Mouse (Mus musculus): ENCODE results near the gene Nup153. TPM values are rescaled to one million over a fixed set of nuclear protein-coding genes. Genes with fewer than 3 reads are reported as not detected.
A peak's percentile ranks its signal among the peaks of the same experiment; 100 is the strongest.

Gene Nup153
- total and polyA plus RNA-seq, 3 experiments: 29.5 to 89.2 (median 49.9) TPM

- DNase-seq: no peak
Measured at GRCm38 (mm10) chr13:46669620-46670271, 58.0 kb downstream of the Nup153 start.

GRCm38 (mm10) chr13:46669048-46669619, 58.6 kb downstream of the Nup153 start, which contains the start of gene Fam8a1:
TSS of gene Fam8a1 (plus strand) at chr13:46669522.
- peak; percentile 94 for DNase-seq

DNA sequence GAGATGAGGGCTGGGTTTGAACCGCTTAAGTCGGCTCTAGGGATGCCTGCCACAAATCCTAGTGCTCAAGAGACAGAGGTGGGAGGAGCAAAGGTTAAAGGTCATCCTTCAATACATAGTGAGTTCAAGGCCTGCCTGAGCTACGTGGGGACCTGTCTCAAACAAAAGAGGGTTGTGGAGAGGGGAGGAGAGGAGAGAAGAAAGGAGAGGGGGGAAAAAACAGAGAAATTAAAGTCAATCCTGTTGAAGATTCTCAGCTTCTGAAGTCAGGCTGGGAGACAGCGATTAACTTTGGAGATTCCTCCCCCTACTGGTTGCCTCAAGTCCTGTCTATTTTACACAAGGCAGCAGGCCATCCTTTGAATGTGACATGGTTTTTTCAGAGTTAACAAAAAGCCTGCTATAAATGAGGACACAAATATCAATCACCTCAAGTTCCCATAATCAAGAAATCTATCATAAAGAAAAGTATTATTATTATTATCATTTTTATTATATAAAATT, 64.2 kb downstream of the Nup153 start:
- peak; percentile 4 for DNase-seq

- no peak for DNase-seq
Measured at GRCm38 (mm10) chr13:46659211-46659610, 68.5 kb downstream of the Nup153 start.

DNA sequence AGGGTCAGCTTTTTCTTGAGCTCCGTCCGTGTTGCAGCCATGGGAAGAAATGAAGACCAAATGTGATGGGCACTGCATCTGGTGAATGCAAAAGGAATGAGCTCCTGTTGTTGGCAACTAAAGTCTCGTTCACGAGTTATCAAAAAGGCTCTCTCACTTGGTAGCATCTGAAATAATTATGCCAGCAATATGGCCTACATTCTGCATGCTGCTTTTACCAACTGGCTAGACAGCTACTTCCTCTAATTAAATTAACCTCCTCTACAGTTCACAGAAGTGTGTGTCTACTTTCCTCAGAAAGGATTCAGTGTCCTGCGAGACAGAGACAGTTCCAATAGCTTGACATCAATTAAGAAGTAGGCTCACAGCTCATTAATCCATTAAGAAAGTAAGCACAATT, 73.2 kb downstream of the Nup153 start:
- DNase-seq: no peak

DNA sequence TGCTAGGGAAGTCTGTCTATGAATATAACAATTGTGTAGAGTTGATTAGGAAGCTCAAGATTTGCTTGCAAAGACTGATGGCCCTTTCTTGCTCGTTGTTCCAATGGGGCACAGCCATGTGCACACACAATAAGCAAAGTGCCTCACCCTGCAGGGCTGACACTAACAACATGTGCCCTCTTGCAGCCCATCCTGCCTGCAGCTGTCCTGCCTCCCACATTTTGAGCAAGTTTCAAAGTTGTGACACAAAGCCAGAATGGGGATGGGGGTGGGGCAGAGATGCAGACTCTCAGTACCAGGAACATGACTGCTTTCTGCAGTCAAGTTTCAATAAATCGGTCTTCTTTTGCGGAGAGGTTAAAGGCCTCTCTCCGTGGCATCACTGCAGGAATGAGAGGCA, 74.1 kb downstream of the Nup153 start:
- DNase-seq: no peak

DNA sequence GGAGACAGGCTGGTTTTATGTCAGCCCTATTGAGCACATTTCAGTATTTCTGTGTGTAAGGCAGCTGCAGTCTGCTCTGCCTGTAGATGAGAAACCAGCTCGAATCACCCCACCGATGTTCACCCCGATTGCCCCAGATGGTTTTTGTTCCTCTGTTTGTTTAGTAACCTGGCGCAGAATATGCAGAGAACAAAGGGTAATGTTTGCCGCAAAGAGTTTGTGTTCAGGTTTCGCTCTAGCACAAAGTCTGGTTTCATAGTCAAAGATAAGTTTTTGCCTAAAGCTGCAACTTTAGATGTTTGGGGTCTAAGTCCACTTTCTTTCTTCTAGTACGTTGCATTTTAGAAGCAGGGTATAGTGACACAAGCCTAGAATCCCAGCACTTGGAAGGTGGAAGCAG, 75.1 kb downstream of the Nup153 start:
- no peak for DNase-seq

GRCm38 (mm10) chr13:46651853-46652252, 75.9 kb downstream of the Nup153 start:
- no peak for DNase-seq

- DNase-seq: no peak
Measured at GRCm38 (mm10) chr13:46645476-46645875, 82.3 kb downstream of the Nup153 start.

DNA sequence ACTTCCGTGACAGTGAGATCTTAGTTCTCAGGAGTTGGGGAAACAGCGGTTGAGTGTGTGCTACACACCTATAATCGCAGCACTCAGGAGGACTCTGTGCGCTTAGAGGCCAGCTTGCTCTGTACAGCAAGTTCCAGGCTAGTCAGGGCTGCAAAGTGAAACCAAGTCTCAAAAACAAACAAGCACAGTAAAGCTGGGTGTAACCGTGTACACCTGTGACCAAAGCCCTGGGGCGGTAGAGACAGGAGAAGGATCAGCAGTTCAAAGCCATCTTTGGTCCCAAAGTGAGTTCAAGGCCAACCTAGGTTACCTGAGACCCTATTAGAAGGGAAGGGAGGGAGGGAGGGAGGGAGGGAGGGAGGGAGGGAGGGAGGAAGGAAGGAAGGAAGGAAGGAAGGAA, 83.6 kb downstream of the Nup153 start:
- no peak for DNase-seq

GRCm38 (mm10) chr13:46642318-46642717, 85.4 kb downstream of the Nup153 start:
- no peak for DNase-seq

- DNase-seq: no peak
Measured at GRCm38 (mm10) chr13:46640608-46641468, 86.9 kb downstream of the Nup153 start.

GRCm38 (mm10) chr13:46634133-46634488, 93.6 kb downstream of the Nup153 start:
- no peak for DNase-seq

- DNase-seq: no peak
Measured at GRCm38 (mm10) chr13:46633320-46634132, 94.2 kb downstream of the Nup153 start.

DNA sequence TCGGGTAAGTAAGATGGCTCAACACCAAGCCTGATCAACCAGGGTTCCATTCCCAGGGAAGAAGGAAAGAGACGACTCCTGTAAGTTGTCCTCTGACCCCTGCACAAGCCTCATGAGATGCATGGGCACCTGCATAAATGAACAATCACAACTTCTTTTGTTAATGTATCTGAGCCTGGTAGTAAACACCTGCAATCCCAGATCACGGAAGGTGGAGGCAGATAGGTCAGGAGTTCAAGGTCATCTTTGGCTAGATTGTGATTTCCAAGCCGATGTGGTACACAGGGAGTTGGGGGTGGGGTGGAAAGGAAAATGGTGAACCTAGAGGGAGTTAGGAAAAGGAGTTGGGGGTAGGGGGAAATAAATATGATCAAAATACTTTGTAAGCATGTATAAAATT, 94.9 kb downstream of the Nup153 start:
- no peak for DNase-seq

Other genes with a start within 250 kb of the Nup153 start
- 1 to 10 TPM; 4.3 to 4.7 TPM for gene Cap2, start 226.1 kb downstream of the Nup153 start, total RNA-seq (2021)
- gene Cap2, start 226.1 kb downstream of the Nup153 start, polyA plus RNA-seq (2012; rRNA removed): 0.81 and 2.4 TPM in 2 replicates
- gene Fam8a1, start 58.4 kb downstream of the Nup153 start, total RNA-seq (2021): 10 to 100 TPM; 43.4 to 54.9 TPM
- gene Fam8a1, start 58.4 kb downstream of the Nup153 start, polyA plus RNA-seq (2012; rRNA removed): 31.0 and 38.5 TPM in 2 replicates
- gene Kif13a, start 201.9 kb upstream of the Nup153 start, total RNA-seq (2021): 10 to 100 TPM; 26.0 to 40.6 TPM
- gene Kif13a, start 201.9 kb upstream of the Nup153 start, polyA plus RNA-seq (2012; rRNA removed): 13.6 and 13.7 TPM in 2 replicates